Mouse (Mus musculus): ENCODE results near the gene Cbln3. TPM values are rescaled to one million over a fixed set of nuclear protein-coding genes. Genes with fewer than 3 reads are reported as not detected.

Gene Cbln3
- total RNA-seq (2014; rRNA removed), result 0.66 and 1.8 TPM in 2 replicates
- 0.43 and 0.54 TPM in 2 replicates for polyA plus RNA-seq (2015; fragmentation: Nextera tagmentation; extraction: Ambion mirVana)

- Histone ChIP-seq H3K27ac (ENCODE audit: low read depth, low read length) (peak within 1 kb of the TSS; percentile 60), H3K36me3 (ENCODE audit: insufficient read depth, low read length) (peaks cover 16% of the 10 kb centered on the region), H3K4me3 (ENCODE audit: low read depth, low read length) (peak within 1 kb of the TSS; percentile 86), H3K4me2 (ENCODE audit: low read depth, low read length, poor library complexity, severe bottlenecking) (peak within 1 kb of the TSS; percentile 86), H3K9me3 (ENCODE audit: low read length) (no peaks in the 10 kb centered on the region), H3K27me3 (ENCODE audit: insufficient read depth, low read length) (no peaks in the 10 kb centered on the region), H3K4me1 (ENCODE audit: insufficient read depth, low read length) (peaks cover 4% of the 10 kb centered on the region), H3K9ac (replicated peaks; ENCODE audit: low read length, poor library complexity, severe bottlenecking) (peak within 1 kb of the TSS; percentile 80)
- 31% methylated on average over 4 of the region's 4 CpGs for WGBS
- peak; percentile 28 for ATAC-seq (ENCODE audit: low FRiP score)
- TF ChIP-seq CTCF (IDR thresholded peaks at IDR 0.05), result no peak
- peak; percentile 76 for DNase-seq (ENCODE audit: low spot score)
These were observed at the start of gene Cbln3 for GRCm38 (mm10) chr14:55884166-55884565. Cbln3 (minus strand) TSS chr14:55884392.

GRCm38 (mm10) chr14:55933586-55933985 lies 49.4 kb upstream of the Cbln3 start:
- Histone ChIP-seq H3K27me3 (ENCODE audit: insufficient read depth, low read length) (no peaks in the 10 kb centered on the region), H3K9ac (replicated peaks; ENCODE audit: low read length, poor library complexity, severe bottlenecking) (no peak overlapping the region), H3K36me3 (ENCODE audit: insufficient read depth, low read length) (no peaks in the 10 kb centered on the region), H3K4me1 (ENCODE audit: insufficient read depth, low read length) (no peaks in the 10 kb centered on the region), H3K27ac (ENCODE audit: low read depth, low read length) (no peak overlapping the region), H3K9me3 (ENCODE audit: low read length) (no peaks in the 10 kb centered on the region), H3K4me3 (ENCODE audit: low read depth, low read length) (no peak overlapping the region), H3K4me2 (ENCODE audit: low read depth, low read length, poor library complexity, severe bottlenecking) (no peak overlapping the region)
- ATAC-seq (ENCODE audit: low FRiP score) (no peak), DNase-seq (ENCODE audit: low spot score) (peak; percentile 12)
- TF ChIP-seq CTCF (IDR thresholded peaks at IDR 0.05), result no peak
- WGBS, result 62% methylated on average over 7 of the region's 7 CpGs

GRCm38 (mm10) chr14:55929263-55929997 lies 45.2 kb upstream of the Cbln3 start:
- DNase-seq (ENCODE audit: low spot score) (no peak), ATAC-seq (ENCODE audit: low FRiP score) (no peak)
- no peak overlapping the region for H3K4me3 ChIP-seq (ENCODE audit: low read depth, low read length)
- no peak for TF ChIP-seq CTCF (IDR thresholded peaks at IDR 0.05)
- H3K27me3 ChIP-seq (ENCODE audit: insufficient read depth, low read length), result no peaks in the 10 kb centered on the region
- H3K9me3 ChIP-seq (ENCODE audit: low read length), result no peaks in the 10 kb centered on the region
- no peaks in the 10 kb centered on the region for H3K4me1 ChIP-seq (ENCODE audit: insufficient read depth, low read length)
- no peaks in the 10 kb centered on the region for H3K36me3 ChIP-seq (ENCODE audit: insufficient read depth, low read length)
- no peak overlapping the region for H3K27ac ChIP-seq (ENCODE audit: low read depth, low read length)
- no peak overlapping the region for H3K4me2 ChIP-seq (ENCODE audit: low read depth, low read length, poor library complexity, severe bottlenecking)
- WGBS, result 84% methylated on average over 12 of the region's 12 CpGs
- no peak overlapping the region for H3K9ac ChIP-seq (replicated peaks; ENCODE audit: low read length, poor library complexity, severe bottlenecking)

GRCm38 (mm10) chr14:55926847-55927246 lies 42.7 kb upstream of the Cbln3 start:
- H3K27ac ChIP-seq (ENCODE audit: low read depth, low read length), result no peak overlapping the region
- DNase-seq (ENCODE audit: low spot score) (no peak), ATAC-seq (ENCODE audit: low FRiP score) (no peak)
- H3K9me3 ChIP-seq (ENCODE audit: low read length), result no peaks in the 10 kb centered on the region
- TF ChIP-seq CTCF (IDR thresholded peaks at IDR 0.05), result no peak
- H3K4me1 ChIP-seq (ENCODE audit: insufficient read depth, low read length), result no peaks in the 10 kb centered on the region
- WGBS, result 93% methylated on average over 4 of the region's 4 CpGs
- H3K4me3 ChIP-seq (ENCODE audit: low read depth, low read length), result no peak overlapping the region
- H3K36me3 ChIP-seq (ENCODE audit: insufficient read depth, low read length), result no peaks in the 10 kb centered on the region
- H3K4me2 ChIP-seq (ENCODE audit: low read depth, low read length, poor library complexity, severe bottlenecking), result no peak overlapping the region
- H3K27me3 ChIP-seq (ENCODE audit: insufficient read depth, low read length), result no peaks in the 10 kb centered on the region
- H3K9ac ChIP-seq (replicated peaks; ENCODE audit: low read length, poor library complexity, severe bottlenecking), result no peak overlapping the region

DNA sequence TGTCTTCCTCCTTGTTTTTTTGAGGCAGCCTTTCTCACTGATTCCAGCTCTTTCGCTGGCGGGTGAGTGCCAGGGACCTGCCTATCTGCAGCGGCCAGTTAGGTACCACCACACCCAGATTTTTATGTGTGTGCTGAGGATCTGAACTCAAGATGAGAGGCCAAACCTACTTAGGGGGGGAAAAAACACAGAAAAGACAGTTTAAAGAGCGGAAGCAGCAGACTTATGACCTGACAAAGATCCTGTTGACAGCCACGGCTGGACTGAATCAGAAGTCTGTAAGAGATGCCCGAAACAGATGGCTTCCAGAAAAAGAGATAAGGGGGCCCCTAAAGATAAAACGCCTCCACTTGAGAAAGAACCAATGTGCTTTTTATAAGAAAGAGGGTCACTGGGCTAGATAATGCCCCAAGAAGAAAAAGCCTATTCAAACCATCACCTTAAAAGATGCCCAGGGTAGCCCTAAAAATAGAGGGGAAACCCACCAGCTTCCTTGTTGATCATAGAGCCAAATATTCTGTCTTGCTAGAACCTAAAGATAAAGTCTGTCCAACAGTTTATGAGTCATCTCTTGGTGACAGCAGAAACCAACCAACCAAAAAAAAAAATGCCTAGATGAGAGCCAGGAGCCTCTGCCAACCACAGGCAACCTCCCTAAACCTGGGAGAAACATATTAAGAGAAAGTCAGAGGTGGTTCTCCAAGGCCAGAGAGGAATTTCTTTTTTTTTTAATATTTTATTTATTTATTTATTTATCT lies 38.5 kb upstream of the Cbln3 start:
- no peak overlapping the region for H3K27ac ChIP-seq (ENCODE audit: low read depth, low read length)
- H3K27me3 ChIP-seq (ENCODE audit: insufficient read depth, low read length), result no peaks in the 10 kb centered on the region
- no peaks in the 10 kb centered on the region for H3K9me3 ChIP-seq (ENCODE audit: low read length)
- no peak overlapping the region for H3K4me2 ChIP-seq (ENCODE audit: low read depth, low read length, poor library complexity, severe bottlenecking)
- DNase-seq (ENCODE audit: low spot score), result no peak
- no peaks in the 10 kb centered on the region for H3K36me3 ChIP-seq (ENCODE audit: insufficient read depth, low read length)
- 81% methylated on average over 7 of the region's 7 CpGs for WGBS
- no peaks in the 10 kb centered on the region for H3K4me1 ChIP-seq (ENCODE audit: insufficient read depth, low read length)
- TF ChIP-seq CTCF (IDR thresholded peaks at IDR 0.05), result no peak
- no peak for ATAC-seq (ENCODE audit: low FRiP score)
- no peak overlapping the region for H3K9ac ChIP-seq (replicated peaks; ENCODE audit: low read length, poor library complexity, severe bottlenecking)
- no peak overlapping the region for H3K4me3 ChIP-seq (ENCODE audit: low read depth, low read length)
